Mouse (Mus musculus) urinary bladder, postnatal 36 days (tissue): Measurements from ENCODE around the gene Gm3043.
"Not testable (repeated sequence)": the region's sequence is repeated elsewhere in the genome, so short reads cannot be mapped to it uniquely, and the experiment has no call there.

Experiments used
- DNase-seq, 2 experiments: peaks; one replicate each; pipeline ENCODE4 v3.0.0; 2022; ENCODE audit warnings: low spot score in 2 of 2, mixed read lengths in 1 of 2

The Gm3043 gene

GRCm38 (mm10) chr14:3688483-3688882, at the start of gene Gm3043:
Gene Gm3043 (plus strand): TSS chr14:3688783.
- DNase-seq = not testable (repeated sequence)

- DNase-seq = not testable (repeated sequence)
These were observed 36.9 kb upstream of the Gm3043 start, which contains the start of gene Gm3020 for GRCm38 (mm10) chr14:3651730-3652129. Gene Gm3020 (plus strand): TSS chr14:3652030.
